Mouse (Mus musculus): ENCODE measurements around the gene Cyp2u1.
"Not testable (repeated sequence)": the region's sequence is repeated elsewhere in the genome, so short reads cannot be mapped to it uniquely, and the experiment has no call there.

Gene Cyp2u1

GRCm38 (mm10) chr3:131302452-131303319 is at the start of gene Cyp2u1:
Cyp2u1 (minus strand) TSS chr3:131303227.
- peak; percentile 79 to 92 for DNase-seq (ENCODE audit: low spot score in 2 of 2)

- no peak for DNase-seq (ENCODE audit: low spot score in 2 of 2)
Observed at GRCm38 (mm10) chr3:131350539-131350938, 47.5 kb upstream of the Cyp2u1 start.

GRCm38 (mm10) chr3:131349013-131349412 is 46.0 kb upstream of the Cyp2u1 start:
- no peak for DNase-seq (ENCODE audit: low spot score in 2 of 2)

GRCm38 (mm10) chr3:131348579-131348950 is 45.5 kb upstream of the Cyp2u1 start:
- no peak for DNase-seq (ENCODE audit: low spot score in 2 of 2)

GRCm38 (mm10) chr3:131347831-131348578 is 45.0 kb upstream of the Cyp2u1 start:
- DNase-seq (ENCODE audit: low spot score in 2 of 2) = no peak

GRCm38 (mm10) chr3:131345903-131346302 is 42.9 kb upstream of the Cyp2u1 start:
- no peak for DNase-seq (ENCODE audit: low spot score in 2 of 2)

GRCm38 (mm10) chr3:131343311-131343710 is 40.3 kb upstream of the Cyp2u1 start:
- no peak for DNase-seq (ENCODE audit: low spot score in 2 of 2)

- DNase-seq (ENCODE audit: low spot score in 2 of 2) = no peak
Observed at GRCm38 (mm10) chr3:131340885-131341284, 37.9 kb upstream of the Cyp2u1 start.

- no peak for DNase-seq (ENCODE audit: low spot score in 2 of 2)
Observed at GRCm38 (mm10) chr3:131339280-131339679, 36.3 kb upstream of the Cyp2u1 start.

- not testable (repeated sequence) for DNase-seq (ENCODE audit: low spot score in 2 of 2)
Observed at GRCm38 (mm10) chr3:131337749-131338148, 34.7 kb upstream of the Cyp2u1 start.

- DNase-seq (ENCODE audit: low spot score in 2 of 2) = no peak
Observed at GRCm38 (mm10) chr3:131336629-131337028, 33.6 kb upstream of the Cyp2u1 start.

GRCm38 (mm10) chr3:131335117-131335547 is 32.1 kb upstream of the Cyp2u1 start:
- no peak for DNase-seq (ENCODE audit: low spot score in 2 of 2)

GRCm38 (mm10) chr3:131327189-131327588 is 24.2 kb upstream of the Cyp2u1 start:
- no peak for DNase-seq (ENCODE audit: low spot score in 2 of 2)

- no peak for DNase-seq (ENCODE audit: low spot score in 2 of 2)
Observed at GRCm38 (mm10) chr3:131326637-131327036, 23.6 kb upstream of the Cyp2u1 start.

GRCm38 (mm10) chr3:131322081-131322815 is 19.2 kb upstream of the Cyp2u1 start:
- DNase-seq (ENCODE audit: low spot score in 2 of 2) = no peak

- peak in 1 of 2 experiments; percentile 79 for DNase-seq (ENCODE audit: low spot score in 2 of 2)
Observed at GRCm38 (mm10) chr3:131320184-131320583, 17.2 kb upstream of the Cyp2u1 start.

- DNase-seq (ENCODE audit: low spot score in 2 of 2) = no peak
Observed at GRCm38 (mm10) chr3:131318211-131318610, 15.2 kb upstream of the Cyp2u1 start.

GRCm38 (mm10) chr3:131317126-131317525 is 14.1 kb upstream of the Cyp2u1 start:
- no peak for DNase-seq (ENCODE audit: low spot score in 2 of 2)

GRCm38 (mm10) chr3:131315957-131316510 is 13.0 kb upstream of the Cyp2u1 start:
- no peak for DNase-seq (ENCODE audit: low spot score in 2 of 2)

- no peak for DNase-seq (ENCODE audit: low spot score in 2 of 2)
Observed at GRCm38 (mm10) chr3:131312340-131312739, 9.3 kb upstream of the Cyp2u1 start.

GRCm38 (mm10) chr3:131310572-131310971 is 7.5 kb upstream of the Cyp2u1 start:
- DNase-seq (ENCODE audit: low spot score in 2 of 2) = no peak

- DNase-seq (ENCODE audit: low spot score in 2 of 2) = no peak
Observed at GRCm38 (mm10) chr3:131307811-131308210, 4.8 kb upstream of the Cyp2u1 start.
